Mouse (Mus musculus) left cerebral cortex, adult 2 months (tissue): ENCODE results near the gene Tm6sf1. TPM values are rescaled to one million over a fixed set of nuclear protein-coding genes. Genes with fewer than 3 reads are reported as not detected.

Source experiments
- DNase-seq, 2 experiments: peaks; one replicate each; pipeline ENCODE4 v3.0.0; 2021 to 2022; ENCODE audit warnings: low spot score in 2 of 2, mixed read lengths in 1 of 2; ENCODE audit errors: extremely low spot score in 1 of 2
- H3K27ac ChIP-seq: fragments of 200-600 bp; 2 replicates; pipeline ENCODE4 v1.8.1; 2022
- H3K4me3 ChIP-seq: fragments of 200-600 bp; 2 replicates; pipeline ENCODE4 v1.8.1; 2022
- CTCF ChIP-seq: fragments of 200-600 bp; IDR thresholded peaks from 2 replicates; pipeline ENCODE4 v1.8.1; 2022; ENCODE audit warnings: antibody characterized with exemption, mild to moderate bottlenecking, moderate library complexity
- intact Hi-C: fragments of 180-260 bp; cut with DNase I; formaldehyde crosslinking; loops from one replicate; pipeline ENCODE4 v1.15.1; 2025
- total RNA-seq, 2 experiments: library from RNA; stranded (reverse); gene quantifications; 2 replicates each; pipeline ENCODE4 v1.2.3; 2021

Gene Tm6sf1
- total RNA-seq, 2 experiments from 2014 or later: 30.9 to 33.7 TPM

GRCm38 (mm10) chr7:81918316-81918715, 59.5 kb downstream of the Tm6sf1 start:
- no peak overlapping the region for H3K4me3 ChIP-seq
- no peak for DNase-seq
- no peak overlapping the region for H3K27ac ChIP-seq
- no peak for TF ChIP-seq CTCF
- intact Hi-C loops: no loop called here

- Histone ChIP-seq H3K4me3 (no peak overlapping the region), H3K27ac (no peak overlapping the region)
- no peak for TF ChIP-seq CTCF
- intact Hi-C loops: no loop called here
- no peak for DNase-seq
Measured at GRCm38 (mm10) chr7:81920314-81920713, 61.5 kb downstream of the Tm6sf1 start.

GRCm38 (mm10) chr7:81921379-81921952, 62.7 kb downstream of the Tm6sf1 start:
- Histone ChIP-seq H3K4me3 (no peak overlapping the region), H3K27ac (no peak overlapping the region)
- no peak for DNase-seq
- no peak for TF ChIP-seq CTCF
- intact Hi-C loops: no loop called here

- TF ChIP-seq CTCF: no peak
- intact Hi-C loops: no loop called here
- Histone ChIP-seq H3K27ac (0 out of 2 replicates have a peak overlapping the region, but pooled peaks have one; percentile 26), H3K4me3 (no peak overlapping the region)
- no peak for DNase-seq
Measured at GRCm38 (mm10) chr7:81928998-81929397, 70.2 kb downstream of the Tm6sf1 start.

GRCm38 (mm10) chr7:81932521-81933045, 73.8 kb downstream of the Tm6sf1 start:
- intact Hi-C loops: loop anchor here (1.0 to 5.0 kb wide), 3 partner anchors 55 to 145 kb away; partner anchors contain the start of gene 3110040N11Rik
- peak overlapping the region; percentile 61 for H3K4me3 ChIP-seq
- no peak for TF ChIP-seq CTCF
- no peak for DNase-seq
- peak overlapping the region; percentile 95 for H3K27ac ChIP-seq

GRCm38 (mm10) chr7:81933061-81933600, 74.3 kb downstream of the Tm6sf1 start:
- Histone ChIP-seq H3K4me3 (peak overlapping the region; percentile 61), H3K27ac (peak overlapping the region; percentile 95)
- intact Hi-C loops: loop anchor here (1.0 to 5.0 kb wide), 3 partner anchors 56 to 146 kb away; partner anchors contain the start of gene 3110040N11Rik
- DNase-seq: no peak
- TF ChIP-seq CTCF: no peak

GRCm38 (mm10) chr7:81933601-81934266, 74.9 kb downstream of the Tm6sf1 start:
- peak; percentile 70 to 74 for DNase-seq
- intact Hi-C loops: loop anchor here (1.0 to 5.0 kb wide), 3 partner anchors 56 to 146 kb away; partner anchors contain the start of gene 3110040N11Rik
- H3K27ac ChIP-seq: peak overlapping the region; percentile 95
- no peak for TF ChIP-seq CTCF
- peak overlapping the region; percentile 61 for H3K4me3 ChIP-seq

Other genes with a start within 250 kb of the Tm6sf1 start
- gene Homer2, start 151.5 kb upstream of the Tm6sf1 start, total RNA-seq: 10 to 100 TPM; 68.1 to 77.5 TPM
- 10 to 100 TPM; 80.9 to 88.7 TPM for gene Ramac, start 96.1 kb upstream of the Tm6sf1 start, total RNA-seq
- 10 to 100 TPM; 25.1 to 25.9 TPM for gene 3110040N11Rik, start 69.5 kb upstream of the Tm6sf1 start, total RNA-seq
- 100 to 1,000 TPM; 110 to 111 TPM for gene Btbd1, start 29.6 kb upstream of the Tm6sf1 start, total RNA-seq
- not detected for gene Gm10160, start 3.2 kb upstream of the Tm6sf1 start, total RNA-seq
- 10 to 100 TPM; 77.9 to 78.9 TPM for gene Hdgfl3, start 75.5 kb downstream of the Tm6sf1 start, total RNA-seq
- gene Bnc1, start 133.3 kb downstream of the Tm6sf1 start, total RNA-seq: not detected